In genomic region chr9:44985721-44986161, GRCm38 (mm10) we compare ENCODE assay signal across 18 mouse cellular contexts. TPM values are rescaled to one million over a fixed set of nuclear protein-coding genes. Genes with fewer than 3 reads are reported as not detected.
A peak's percentile ranks its signal among the peaks of the same experiment; 100 is the strongest.
DNase-seq lines count a peak whose midpoint lies in the region; ATAC-seq and TF ChIP-seq lines count a peak whose summit lies in the region.
"Had no signal": no experiment of that assay in that cellular context is flagged by ENCODE, and none has a peak within 500 bp of the region (broad histone marks: within the 10 kb centered on the region; RNA-seq: fewer than 3 reads in every experiment).

No protein-coding gene starts in this region.

- peak overlapping the region; percentile 62 for H3K4me2 ChIP-seq in liver, postnatal 0 days (ENCODE audit: low read depth, low read length)
- H3K4me2 ChIP-seq in forebrain, postnatal 0 days (ENCODE audit: low read depth) = no peak overlapping the region

- TF ChIP-seq CTCF in bone marrow, adult 2 months (IDR thresholded peaks at IDR 0.05; ENCODE audit: control insufficient read depth, insufficient read depth, low read length) = no peak
- TF ChIP-seq CTCF in liver, postnatal 0 days (IDR thresholded peaks at IDR 0.05; ENCODE audit: low read depth) = no peak
- no peak for TF ChIP-seq CTCF in forebrain, postnatal 0 days (IDR thresholded peaks at IDR 0.05; ENCODE audit: low read depth)

- peak overlapping the region; percentile 73 for H3K27ac ChIP-seq in bone marrow, adult 2 months (ENCODE audit: control insufficient read depth, insufficient read depth, low read depth, low read length, poor library complexity)
- H3K27ac ChIP-seq in liver, postnatal 0 days (ENCODE audit: low read depth) = peak overlapping the region; percentile 80
- H3K27ac ChIP-seq in forebrain, postnatal 0 days (ENCODE audit: low read depth, low read length) = no peak overlapping the region

- no peaks in the 10 kb centered on the region for H3K36me3 ChIP-seq in megakaryocyte, embryonic 14.5 days (replicated peaks; ENCODE audit: low read length)
- H3K36me3 ChIP-seq in liver, postnatal 0 days (replicated peaks; ENCODE audit: insufficient read depth, low read length) = no peaks in the 10 kb centered on the region
- no peaks in the 10 kb centered on the region for H3K36me3 ChIP-seq in forebrain, postnatal 0 days (ENCODE audit: insufficient read depth)

- 50% methylated on average over 3 of the region's 3 CpGs for WGBS in bone marrow, adult 2 months
- 56% methylated on average over 3 of the region's 3 CpGs for WGBS in liver, postnatal 0 days (ENCODE audit: insufficient replicate concordance)
- 88% methylated on average over 3 of the region's 3 CpGs for whole genome bisulfite sequencing in forebrain, postnatal 0 days

- TF ChIP-seq POLR2A in bone marrow, adult 2 months (IDR thresholded peaks at IDR 0.05; ENCODE audit: borderline replicate concordance, control insufficient read depth, low read depth, low read length) = no peak

- H3K27me3 ChIP-seq in megakaryocyte, embryonic 14.5 days (replicated peaks) = peaks cover 11% of the 10 kb centered on the region
- no peaks in the 10 kb centered on the region for H3K27me3 ChIP-seq in liver, postnatal 0 days (ENCODE audit: insufficient read depth, low read length)
- H3K27me3 ChIP-seq in forebrain, postnatal 0 days (ENCODE audit: insufficient read depth, low read length) = no peaks in the 10 kb centered on the region; the same call in 1 of the 2 replicates

- no peak for DNase-seq in liver, postnatal 0 days
- peak; percentile 64 for DNase-seq in thymus, postnatal 25 days
- DNase-seq in embryo, embryonic 10 days (ENCODE audit: low spot score) = no peak
- DNase-seq in forebrain, postnatal 0 days = no peak
- DNase-seq: adrenal gland, postnatal 25 days; gastrocnemius, postnatal 10 days; kidney, postnatal 10 days; layer of hippocampus, postnatal 36 days had no signal

- TF ChIP-seq EP300 in liver, postnatal 0 days (IDR thresholded peaks at IDR 0.05; ENCODE audit: low read depth) = no peak

- ATAC-seq in megakaryocyte, adult 5-6 weeks (ENCODE audit: poor library complexity, severe bottlenecking) = no peak
- peak; percentile 35 for ATAC-seq in liver, postnatal 0 days
- ATAC-seq in forebrain, postnatal 0 days = no peak
- no peak for ATAC-seq in frontal cortex, adult (ENCODE audit: low TSS enrichment)
- ATAC-seq: forebrain, embryonic 14.5 days had no signal

- H3K4me3 ChIP-seq in megakaryocyte, embryonic 14.5 days (replicated peaks) = peak overlapping the region; percentile 89
- H3K4me3 ChIP-seq in bone marrow, adult 2 months (replicated peaks; ENCODE audit: control insufficient read depth, low read depth, low read length) = peak overlapping the region; percentile 34
- peak overlapping the region; percentile 26 for H3K4me3 ChIP-seq in liver, postnatal 0 days (ENCODE audit: low read depth, low read length)
- H3K4me3 ChIP-seq in forebrain, postnatal 0 days (ENCODE audit: low read depth, low read length) = no peak overlapping the region
- H3K4me3 ChIP-seq: myocyte had no signal

- no peaks in the 10 kb centered on the region for H3K9me3 ChIP-seq in megakaryocyte, embryonic 14.5 days
- H3K9me3 ChIP-seq in liver, postnatal 0 days (ENCODE audit: low read length) = no peaks in the 10 kb centered on the region
- no peaks in the 10 kb centered on the region for H3K9me3 ChIP-seq in forebrain, postnatal 0 days (ENCODE audit: low read length)

- 0 out of 2 replicates have a peak overlapping the region, but pooled peaks have one; percentile 7 for H3K9ac ChIP-seq in liver, postnatal 0 days (replicated peaks)
- no peak overlapping the region for H3K9ac ChIP-seq in forebrain, postnatal 0 days

- peaks cover 54% of the 10 kb centered on the region for H3K4me1 ChIP-seq in megakaryocyte, embryonic 14.5 days
- H3K4me1 ChIP-seq in bone marrow, adult 2 months (ENCODE audit: control insufficient read depth, insufficient read depth, low read length) = peaks cover 5% of the 10 kb centered on the region
- 0 out of 2 replicates have a peak, but pooled peaks cover 3% of the 10 kb centered on the region for H3K4me1 ChIP-seq in liver, postnatal 0 days (ENCODE audit: insufficient read depth)
- H3K4me1 ChIP-seq in forebrain, postnatal 0 days (ENCODE audit: insufficient read depth) = no peaks in the 10 kb centered on the region

RNA-seq across cellular contexts. Expression of gene Cd3d, which starts 4.2 kb away (rescaled TPM):
- not detected in 2 replicates for polyA plus RNA-seq in megakaryocyte, embryonic 14.5 days (2012; ENCODE audit: insufficient read depth, low replicate concordance)
- total RNA-seq in megakaryocyte, adult 5-6 weeks (2015) = 2.3 and 6.8 TPM in 2 replicates
- 2.1 and 6.3 TPM in 2 replicates for total RNA-seq in megakaryocyte, adult 5-6 weeks (2017)
- polyA plus RNA-seq in bone marrow, adult 2 months (2011; ENCODE audit: insufficient read depth, insufficient read length, low replicate concordance, missing spikeins) = 8.8 and 17.2 TPM in 2 replicates
- polyA plus RNA-seq in liver, postnatal 0 days (2015; fragmentation: Nextera tagmentation; extraction: Ambion mirVana) = 0.17 and 0.46 TPM in 2 replicates
- total RNA-seq in forebrain, postnatal 0 days (2014; rRNA removed) = not detected in 2 replicates
- polyA plus RNA-seq in forebrain, postnatal 0 days (2015; fragmentation: Nextera tagmentation; extraction: Ambion mirVana) = not detected in 2 replicates
- total RNA-seq: adrenal gland, postnatal 25 days; layer of hippocampus, postnatal 36 days had no signal
- polyA plus RNA-seq: forebrain, embryonic 14.5 days; intestine, embryonic 14.5 days; myocyte had no signal

RNA-seq across cellular contexts. Expression of gene Cd3g, which starts 5.5 kb away (rescaled TPM):
- not detected in 2 replicates for polyA plus RNA-seq in megakaryocyte, embryonic 14.5 days (2012; ENCODE audit: insufficient read depth, low replicate concordance)
- 6.2 and 11.0 TPM in 2 replicates for total RNA-seq in megakaryocyte, adult 5-6 weeks (2015)
- total RNA-seq in megakaryocyte, adult 5-6 weeks (2017) = 14.8 and 17.2 TPM in 2 replicates
- polyA plus RNA-seq in bone marrow, adult 2 months (2011; ENCODE audit: insufficient read depth, insufficient read length, low replicate concordance, missing spikeins) = 5.4 and 7.0 TPM in 2 replicates
- polyA plus RNA-seq in liver, postnatal 0 days (2015; fragmentation: Nextera tagmentation; extraction: Ambion mirVana) = 1.8 and 2.2 TPM in 2 replicates
- total RNA-seq in forebrain, postnatal 0 days (2014; rRNA removed) = not detected in 2 replicates
- polyA plus RNA-seq in forebrain, postnatal 0 days (2015; fragmentation: Nextera tagmentation; extraction: Ambion mirVana) = not detected in 2 replicates
- total RNA-seq: gastrocnemius, postnatal 10 days; heart, postnatal 25 days; layer of hippocampus, postnatal 36 days had no signal
- polyA plus RNA-seq: forebrain, embryonic 14.5 days had no signal

RNA-seq across cellular contexts. Expression of gene Ube4a, which starts 20.3 kb away (rescaled TPM):
- 0.76 and 2.0 TPM in 2 replicates for polyA plus RNA-seq in megakaryocyte, embryonic 14.5 days (2012; ENCODE audit: insufficient read depth, low replicate concordance)
- 43.0 and 53.3 TPM in 2 replicates for total RNA-seq in megakaryocyte, adult 5-6 weeks (2015)
- total RNA-seq in megakaryocyte, adult 5-6 weeks (2017) = 30.3 and 33.3 TPM in 2 replicates
- polyA plus RNA-seq in bone marrow, adult 2 months (2011; ENCODE audit: insufficient read depth, insufficient read length, low replicate concordance, missing spikeins) = 11.1 and 18.8 TPM in 2 replicates
- polyA plus RNA-seq in liver, postnatal 0 days (2015; fragmentation: Nextera tagmentation; extraction: Ambion mirVana) = 7.5 and 7.9 TPM in 2 replicates
- 40.9 and 51.5 TPM in 2 replicates for total RNA-seq in forebrain, postnatal 0 days (2014; rRNA removed)
- 22.6 and 28.9 TPM in 2 replicates for polyA plus RNA-seq in forebrain, postnatal 0 days (2015; fragmentation: Nextera tagmentation; extraction: Ambion mirVana)

RNA-seq across cellular contexts. Expression of gene Cd3e, which starts 23.7 kb away (rescaled TPM):
- not detected in 2 replicates for polyA plus RNA-seq in megakaryocyte, embryonic 14.5 days (2012; ENCODE audit: insufficient read depth, low replicate concordance)
- total RNA-seq in megakaryocyte, adult 5-6 weeks (2015) = 3.5 and 5.8 TPM in 2 replicates
- 0.73 and 4.1 TPM in 2 replicates for total RNA-seq in megakaryocyte, adult 5-6 weeks (2017)
- polyA plus RNA-seq in bone marrow, adult 2 months (2011; ENCODE audit: insufficient read depth, insufficient read length, low replicate concordance, missing spikeins) = 1.8 and 4.8 TPM in 2 replicates
- not detected in 2 replicates for polyA plus RNA-seq in liver, postnatal 0 days (2015; fragmentation: Nextera tagmentation; extraction: Ambion mirVana)
- total RNA-seq in forebrain, postnatal 0 days (2014; rRNA removed) = not detected in 2 replicates
- 0.19 TPM in 1 of 2 replicates, not detected in the other for polyA plus RNA-seq in forebrain, postnatal 0 days (2015; fragmentation: Nextera tagmentation; extraction: Ambion mirVana)
- total RNA-seq: common myeloid progenitor, adult 5-6 weeks; gastrocnemius, postnatal 10 days; layer of hippocampus, postnatal 36 days; megakaryocyte progenitor cell, adult 5-6 weeks had no signal
- polyA plus RNA-seq: forebrain, embryonic 14.5 days; myocyte had no signal

RNA-seq across cellular contexts. Expression of gene Mpzl2, which starts 53.9 kb away (rescaled TPM):
- not detected in 2 replicates for polyA plus RNA-seq in megakaryocyte, embryonic 14.5 days (2012; ENCODE audit: insufficient read depth, low replicate concordance)
- not detected in 2 replicates for total RNA-seq in megakaryocyte, adult 5-6 weeks (2015)
- 0.04 TPM in 1 of 2 replicates, not detected in the other for total RNA-seq in megakaryocyte, adult 5-6 weeks (2017)
- polyA plus RNA-seq in bone marrow, adult 2 months (2011; ENCODE audit: insufficient read depth, insufficient read length, low replicate concordance, missing spikeins) = 2.2 TPM in 1 of 2 replicates, not detected in the other
- polyA plus RNA-seq in liver, postnatal 0 days (2015; fragmentation: Nextera tagmentation; extraction: Ambion mirVana) = 13.7 and 15.7 TPM in 2 replicates
- total RNA-seq in forebrain, postnatal 0 days (2014; rRNA removed) = 2.2 and 4.6 TPM in 2 replicates
- polyA plus RNA-seq in forebrain, postnatal 0 days (2015; fragmentation: Nextera tagmentation; extraction: Ambion mirVana) = 2.0 and 2.3 TPM in 2 replicates
- total RNA-seq: common myeloid progenitor, adult 5-6 weeks; megakaryocyte progenitor cell, adult 5-6 weeks had no signal
- polyA plus RNA-seq: myocyte had no signal
